Mouse (Mus musculus): ENCODE measurements around the gene Rbmx. TPM values are rescaled to one million over a fixed set of nuclear protein-coding genes. Genes with fewer than 3 reads are reported as not detected.

Rbmx gene
- polyA plus RNA-seq, 1 experiment = 54.7 TPM

GRCm38 (mm10) chrX:57374029-57374428 lies 18.8 kb downstream of the Rbmx start:
- TF ChIP-seq POLR2A (IDR thresholded peaks at IDR 0.05; ENCODE audit: low read depth, low read length) = no peak
- no peak for TF ChIP-seq CTCF (IDR thresholded peaks at IDR 0.05; ENCODE audit: borderline replicate concordance, insufficient read depth, low read length)
- H3K27ac ChIP-seq (ENCODE audit: insufficient read depth, low read length) = no peak overlapping the region
- H3K4me1 ChIP-seq (ENCODE audit: control insufficient read depth, insufficient read depth, low read length) = no peaks in the 10 kb centered on the region
- no peak overlapping the region for H3K4me3 ChIP-seq (ENCODE audit: insufficient read depth, low read length)

GRCm38 (mm10) chrX:57373543-57373942 lies 19.3 kb downstream of the Rbmx start:
- no peak for TF ChIP-seq POLR2A (IDR thresholded peaks at IDR 0.05; ENCODE audit: low read depth, low read length)
- TF ChIP-seq CTCF (IDR thresholded peaks at IDR 0.05; ENCODE audit: borderline replicate concordance, insufficient read depth, low read length) = no peak
- Histone ChIP-seq H3K27ac (ENCODE audit: insufficient read depth, low read length) (no peak overlapping the region), H3K4me3 (ENCODE audit: insufficient read depth, low read length) (no peak overlapping the region), H3K4me1 (ENCODE audit: control insufficient read depth, insufficient read depth, low read length) (no peaks in the 10 kb centered on the region)

GRCm38 (mm10) chrX:57372965-57373364 lies 19.9 kb downstream of the Rbmx start:
- TF ChIP-seq CTCF (IDR thresholded peaks at IDR 0.05; ENCODE audit: borderline replicate concordance, insufficient read depth, low read length) (no peak), POLR2A (IDR thresholded peaks at IDR 0.05; ENCODE audit: low read depth, low read length) (no peak)
- no peaks in the 10 kb centered on the region for H3K4me1 ChIP-seq (ENCODE audit: control insufficient read depth, insufficient read depth, low read length)
- no peak overlapping the region for H3K4me3 ChIP-seq (ENCODE audit: insufficient read depth, low read length)
- H3K27ac ChIP-seq (ENCODE audit: insufficient read depth, low read length) = no peak overlapping the region

DNA sequence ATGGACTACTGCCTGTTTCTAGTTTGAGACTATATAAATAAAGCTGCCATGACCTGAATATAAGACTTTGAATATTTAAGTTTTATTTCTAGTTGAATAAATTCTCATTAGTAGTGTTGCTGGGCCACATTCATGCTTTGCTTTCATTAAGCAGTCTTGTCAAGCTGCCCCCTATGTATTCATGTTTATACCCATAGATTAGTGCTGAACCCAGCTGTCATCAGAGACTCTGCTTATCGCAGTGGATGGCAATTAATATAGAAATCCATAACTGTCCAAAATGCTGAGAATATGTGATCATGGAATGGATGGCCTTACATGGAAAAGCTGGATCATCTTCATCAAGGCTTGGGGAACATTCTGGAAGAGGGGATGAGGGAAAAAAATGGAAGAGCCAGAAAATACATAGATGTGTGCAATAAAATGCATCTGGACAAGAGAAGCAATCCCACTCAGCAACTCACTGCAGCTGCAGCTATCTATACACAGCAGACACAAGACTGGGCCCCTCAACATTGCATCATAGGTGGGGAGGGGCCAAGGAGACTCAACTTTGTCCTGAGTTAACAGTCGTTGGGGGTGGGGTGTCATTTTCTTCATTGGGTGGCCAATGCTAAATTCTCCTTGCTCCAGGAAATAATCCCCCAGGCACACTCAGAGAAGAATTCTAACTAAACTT lies 27.8 kb downstream of the Rbmx start:
- TF ChIP-seq CTCF (IDR thresholded peaks at IDR 0.05; ENCODE audit: borderline replicate concordance, insufficient read depth, low read length) (no peak), POLR2A (IDR thresholded peaks at IDR 0.05; ENCODE audit: low read depth, low read length) (no peak)
- no peak overlapping the region for H3K27ac ChIP-seq (ENCODE audit: insufficient read depth, low read length)
- no peaks in the 10 kb centered on the region for H3K4me1 ChIP-seq (ENCODE audit: control insufficient read depth, insufficient read depth, low read length)
- H3K4me3 ChIP-seq (ENCODE audit: insufficient read depth, low read length) = no peak overlapping the region

DNA sequence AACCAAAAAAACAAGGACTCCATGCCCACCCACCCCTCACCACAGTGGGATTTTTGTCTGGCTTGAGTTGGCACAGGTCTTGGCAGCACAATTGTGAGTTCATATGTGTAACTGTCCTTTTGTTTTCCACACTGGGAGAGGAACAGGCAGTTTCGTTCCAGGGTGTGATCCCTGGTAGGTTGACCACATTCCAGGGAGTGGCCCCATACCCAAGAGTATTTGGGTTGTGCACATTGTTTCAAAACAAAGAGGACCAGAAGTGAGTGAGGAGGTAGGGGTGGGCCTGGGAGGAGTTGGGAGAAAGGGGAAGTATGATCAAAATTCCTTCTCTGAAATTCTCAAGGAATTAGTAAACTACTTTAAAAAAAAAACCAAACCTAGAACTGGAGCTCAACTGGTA lies 33.5 kb downstream of the Rbmx start:
- Histone ChIP-seq H3K27ac (ENCODE audit: insufficient read depth, low read length) (no peak overlapping the region), H3K4me3 (ENCODE audit: insufficient read depth, low read length) (no peak overlapping the region), H3K4me1 (ENCODE audit: control insufficient read depth, insufficient read depth, low read length) (no peaks in the 10 kb centered on the region)
- TF ChIP-seq CTCF (IDR thresholded peaks at IDR 0.05; ENCODE audit: borderline replicate concordance, insufficient read depth, low read length) (no peak), POLR2A (IDR thresholded peaks at IDR 0.05; ENCODE audit: low read depth, low read length) (no peak)

GRCm38 (mm10) chrX:57339220-57339619 lies 53.6 kb downstream of the Rbmx start:
- Histone ChIP-seq H3K4me1 (ENCODE audit: control insufficient read depth, insufficient read depth, low read length) (no peaks in the 10 kb centered on the region; the same call in none of the 2 replicates), H3K4me3 (ENCODE audit: insufficient read depth, low read length) (no peak overlapping the region), H3K27ac (ENCODE audit: insufficient read depth, low read length) (no peak overlapping the region)
- TF ChIP-seq POLR2A (IDR thresholded peaks at IDR 0.05; ENCODE audit: low read depth, low read length) (no peak), CTCF (IDR thresholded peaks at IDR 0.05; ENCODE audit: borderline replicate concordance, insufficient read depth, low read length) (no peak)

DNA sequence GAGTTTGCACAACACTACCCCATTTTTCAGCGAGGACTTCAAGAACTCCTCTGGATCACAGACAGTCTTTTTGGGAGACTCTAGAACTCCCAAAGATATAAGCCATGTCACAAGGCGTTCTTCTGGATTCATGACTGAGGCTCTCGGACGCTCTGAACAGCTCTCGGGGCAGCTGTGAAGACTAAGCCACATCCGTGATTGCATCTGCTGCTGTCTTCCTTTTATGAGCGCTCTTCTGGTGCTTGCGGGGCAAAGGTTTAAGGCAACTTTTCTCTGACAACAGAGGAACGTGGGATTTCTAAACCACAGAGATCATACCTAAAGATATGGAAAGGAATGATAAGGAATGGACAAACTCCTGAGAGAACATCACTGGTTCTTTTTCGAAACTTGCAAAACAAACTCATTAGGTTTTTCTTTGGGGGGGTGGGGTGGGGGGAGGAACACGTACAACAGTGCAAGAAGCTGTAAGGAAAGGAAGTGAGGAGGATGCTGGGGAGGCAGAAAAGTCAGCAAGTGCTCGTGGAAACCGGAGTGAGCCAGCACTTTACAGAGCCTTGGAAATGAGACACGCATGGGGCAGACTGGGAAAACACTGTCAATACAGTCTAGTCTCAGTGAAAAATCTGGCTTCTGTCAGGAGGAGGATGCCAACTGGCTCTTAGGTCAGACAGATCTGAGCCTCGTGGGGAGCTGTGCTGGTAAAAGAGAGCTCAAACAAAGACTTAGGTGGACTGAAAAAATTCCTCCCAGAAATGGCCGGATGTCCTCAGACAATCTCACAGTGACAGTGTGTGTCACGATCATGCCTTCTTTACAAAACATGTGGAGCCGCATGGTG lies 54.2 kb downstream of the Rbmx start, which contains the start of gene Arhgef6:
TSS of gene Arhgef6 (minus strand) at position 359 of the 841 bp plus-strand sequence.
- TF ChIP-seq CTCF (IDR thresholded peaks at IDR 0.05; ENCODE audit: borderline replicate concordance, insufficient read depth, low read length) (no peak), POLR2A (IDR thresholded peaks at IDR 0.05; ENCODE audit: low read depth, low read length) (no peak)
- no peak within 1 kb of the TSS for H3K4me3 ChIP-seq (ENCODE audit: insufficient read depth, low read length)

DNA sequence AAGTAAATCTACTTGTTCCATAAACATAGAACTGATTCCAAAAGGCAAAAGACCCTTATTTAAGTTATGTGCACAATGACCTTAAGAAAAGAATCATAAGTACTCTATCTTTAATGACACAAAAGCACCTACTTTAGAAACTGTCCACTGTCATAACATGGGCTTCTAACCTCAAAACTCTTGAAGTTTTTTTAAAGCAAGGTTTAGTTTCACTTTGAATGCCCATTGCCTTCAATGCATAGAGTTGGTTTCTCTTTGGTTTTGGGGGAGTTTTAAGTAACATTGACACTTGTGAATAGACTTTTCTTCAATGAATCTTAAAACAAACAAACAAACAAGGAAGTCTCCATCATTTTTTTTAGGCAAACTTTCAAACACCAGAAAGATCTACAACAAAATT lies 55.3 kb downstream of the Rbmx start:
- Histone ChIP-seq H3K27ac (ENCODE audit: insufficient read depth, low read length) (no peak overlapping the region), H3K4me3 (ENCODE audit: insufficient read depth, low read length) (no peak overlapping the region), H3K4me1 (ENCODE audit: control insufficient read depth, insufficient read depth, low read length) (no peaks in the 10 kb centered on the region; the same call in none of the 2 replicates)
- TF ChIP-seq POLR2A (IDR thresholded peaks at IDR 0.05; ENCODE audit: low read depth, low read length) (no peak), CTCF (IDR thresholded peaks at IDR 0.05; ENCODE audit: borderline replicate concordance, insufficient read depth, low read length) (no peak)

More for the DNA sequence above, 54.2 kb downstream of the Rbmx start, which contains the start of gene Arhgef6:
- no peak within 1 kb of the TSS for H3K27ac ChIP-seq (ENCODE audit: insufficient read depth, low read length)
- no peaks in the 10 kb centered on the region; the same call in none of the 2 replicates for H3K4me1 ChIP-seq (ENCODE audit: control insufficient read depth, insufficient read depth, low read length)

DNA sequence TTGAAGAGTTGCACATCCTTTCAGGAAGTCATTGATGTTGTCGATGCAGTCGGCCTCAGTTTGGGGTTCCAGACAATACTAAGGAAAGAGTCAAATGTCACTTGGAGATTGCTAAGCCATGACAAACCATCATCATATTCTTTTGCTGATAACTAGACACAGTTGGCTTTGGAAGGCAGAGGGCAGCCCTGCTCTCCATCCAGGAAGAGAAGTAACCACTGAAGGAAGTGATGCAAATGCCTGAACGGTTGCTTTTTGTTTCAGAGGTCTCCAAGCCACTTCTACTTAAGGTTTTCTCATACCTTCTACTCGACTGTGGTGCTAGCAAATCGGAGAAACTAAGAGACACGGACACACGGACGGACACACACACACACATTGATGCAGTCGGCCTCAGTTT lies 55.9 kb downstream of the Rbmx start:
- H3K4me1 ChIP-seq (ENCODE audit: control insufficient read depth, insufficient read depth, low read length) = no peaks in the 10 kb centered on the region; the same call in none of the 2 replicates
- TF ChIP-seq CTCF (IDR thresholded peaks at IDR 0.05; ENCODE audit: borderline replicate concordance, insufficient read depth, low read length) (no peak), POLR2A (IDR thresholded peaks at IDR 0.05; ENCODE audit: low read depth, low read length) (no peak)
- H3K27ac ChIP-seq (ENCODE audit: insufficient read depth, low read length) = no peak overlapping the region
- H3K4me3 ChIP-seq (ENCODE audit: insufficient read depth, low read length) = no peak overlapping the region

DNA sequence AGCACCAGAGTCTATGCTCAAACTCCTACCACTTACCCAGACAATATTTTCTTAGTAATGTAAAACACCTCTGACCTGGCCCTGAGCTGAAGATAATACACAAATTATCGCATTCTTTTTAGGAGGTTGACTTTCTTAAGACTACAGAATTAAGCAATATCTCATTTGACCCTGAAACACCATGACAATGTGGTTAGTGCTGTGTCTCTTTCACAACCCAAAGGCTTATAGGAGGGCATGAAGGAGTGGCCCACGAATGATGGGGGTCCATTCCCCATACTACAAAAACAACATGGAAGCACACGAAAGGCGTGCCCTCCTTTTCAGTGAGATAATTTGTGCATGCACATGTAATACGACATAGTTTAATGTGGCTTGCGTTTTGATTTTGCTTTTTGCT lies 57.5 kb downstream of the Rbmx start:
- Histone ChIP-seq H3K4me3 (ENCODE audit: insufficient read depth, low read length) (no peak overlapping the region), H3K27ac (ENCODE audit: insufficient read depth, low read length) (no peak overlapping the region), H3K4me1 (ENCODE audit: control insufficient read depth, insufficient read depth, low read length) (no peaks in the 10 kb centered on the region; the same call in none of the 2 replicates)
- TF ChIP-seq CTCF (IDR thresholded peaks at IDR 0.05; ENCODE audit: borderline replicate concordance, insufficient read depth, low read length) (no peak), POLR2A (IDR thresholded peaks at IDR 0.05; ENCODE audit: low read depth, low read length) (no peak)

Other genes starting within 250 kb of the Rbmx start
- not detected in 2 replicates for gene Cd40lg, start 180.9 kb downstream of the Rbmx start, polyA plus RNA-seq (2011; ENCODE audit: insufficient read length, low read depth, missing spikeins)
- 10.9 and 11.4 TPM in 2 replicates for gene Arhgef6, start 54.3 kb downstream of the Rbmx start, polyA plus RNA-seq (2011; ENCODE audit: insufficient read length, low read depth, missing spikeins)
- gene Gm364, start 16.1 kb upstream of the Rbmx start, polyA plus RNA-seq (2011; ENCODE audit: insufficient read length, low read depth, missing spikeins) = not detected in 2 replicates
- gene Gpr101, start 110.7 kb upstream of the Rbmx start, polyA plus RNA-seq (2011; ENCODE audit: insufficient read length, low read depth, missing spikeins) = not detected in 2 replicates

Measured in embryonic fibroblast, embryonic 13.5 days (primary cell).